Mouse (Mus musculus) spleen, adult 12 weeks (tissue): ENCODE data around the gene Napb.
"Not testable (repeated sequence)": the region's sequence is repeated elsewhere in the genome, so short reads cannot be mapped to it uniquely, and the experiment has no call there.

Experiments used
- DNase-seq: peaks from one replicate; pipeline ENCODE4 v3.0.0; 2022; ENCODE audit warnings: low spot score

Napb gene

GRCm38 (mm10) chr2:148732327-148733000 lies at the start of gene Napb:
Napb (minus strand) TSS chr2:148732467.
- peak; percentile 13 for DNase-seq

GRCm38 (mm10) chr2:148781709-148782108 lies 49.4 kb upstream of the Napb start, which contains the start of gene 8030411F24Rik:
8030411F24Rik (plus strand) TSS chr2:148782009.
- no peak for DNase-seq

- DNase-seq, result not testable (repeated sequence)
These were observed 39.1 kb upstream of the Napb start, which contains the start of gene Cst11 for GRCm38 (mm10) chr2:148771397-148771796. Cst11 (minus strand) TSS chr2:148771497.

- DNase-seq, result peak; percentile 19
These were observed 31.6 kb upstream of the Napb start for GRCm38 (mm10) chr2:148763648-148764388.

GRCm38 (mm10) chr2:148754310-148754846 lies 22.1 kb upstream of the Napb start:
- no peak for DNase-seq

DNA sequence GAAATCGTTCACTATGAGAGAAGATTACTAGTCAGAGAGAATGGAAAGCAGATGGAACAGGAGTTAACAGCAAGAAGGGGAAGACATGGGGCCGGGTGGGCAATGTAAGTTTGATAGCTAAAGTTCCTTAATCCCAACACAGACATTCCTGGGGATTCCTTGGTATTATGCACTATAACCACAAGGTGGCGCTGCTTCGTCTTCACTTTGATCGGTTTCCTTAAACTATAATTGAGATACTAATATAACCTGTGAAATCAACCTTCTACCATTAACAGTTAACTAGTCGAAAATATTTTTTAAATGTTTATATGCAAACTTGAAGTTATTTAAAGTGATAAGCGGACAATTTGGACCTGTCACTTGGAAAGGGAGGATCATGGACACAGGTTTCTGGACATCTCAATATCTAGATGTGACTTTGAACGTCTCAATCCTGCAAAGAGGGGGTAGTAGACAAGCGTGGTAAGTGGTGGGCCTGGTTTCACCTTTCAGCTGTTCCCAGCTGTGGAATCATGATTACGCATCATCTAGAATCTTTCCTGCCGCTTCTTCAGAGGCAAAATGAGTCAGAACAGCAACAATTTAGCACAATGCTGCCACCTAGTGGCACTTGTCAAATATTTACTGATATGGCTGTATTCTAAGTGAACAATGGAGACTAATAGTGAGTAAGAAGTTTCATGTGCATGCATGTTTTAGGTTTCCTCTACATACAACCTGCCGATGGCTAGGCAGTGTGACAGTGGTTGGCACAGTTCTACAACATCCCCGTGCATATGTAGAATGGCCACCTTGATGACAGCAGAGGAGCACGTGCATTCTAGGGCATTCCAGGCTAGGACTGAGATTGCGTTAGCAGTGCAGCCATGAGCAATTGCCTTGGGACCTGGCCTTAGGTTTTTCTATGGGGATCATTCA lies 19.9 kb upstream of the Napb start:
- peak; percentile 36 for DNase-seq

GRCm38 (mm10) chr2:148750058-148750457 lies 17.8 kb upstream of the Napb start, which contains the start of gene Cstl1:
Cstl1 (plus strand) TSS chr2:148750358.
- no peak for DNase-seq

DNA sequence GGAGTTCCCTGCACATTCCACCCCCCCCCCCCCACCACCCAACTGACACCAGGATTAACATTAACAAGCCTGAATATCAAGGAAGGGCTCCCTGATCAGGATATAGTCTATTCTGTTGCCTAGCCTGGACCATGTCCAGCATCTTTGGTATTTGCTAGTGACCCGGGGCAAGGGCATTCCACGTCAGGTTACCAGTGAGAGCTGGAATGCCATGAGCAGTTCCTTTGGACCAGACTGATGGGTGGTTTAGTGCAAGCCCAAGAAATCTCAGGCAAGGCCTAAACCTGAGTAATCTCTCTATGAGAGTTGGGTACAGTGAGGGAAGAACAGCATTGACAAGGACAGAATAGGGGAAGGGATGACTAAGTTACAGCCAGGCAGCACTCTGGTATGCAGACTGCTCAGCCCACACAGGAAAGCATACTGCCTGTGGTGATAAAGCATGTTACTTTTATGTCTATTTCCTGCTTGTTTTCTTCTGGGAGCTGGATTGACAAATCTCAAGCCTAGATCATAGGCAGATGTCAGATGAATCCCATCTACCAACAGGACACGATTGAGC lies 11.7 kb upstream of the Napb start:
- no peak for DNase-seq

GRCm38 (mm10) chr2:148743001-148743400 lies 10.7 kb upstream of the Napb start:
- no peak for DNase-seq

DNA sequence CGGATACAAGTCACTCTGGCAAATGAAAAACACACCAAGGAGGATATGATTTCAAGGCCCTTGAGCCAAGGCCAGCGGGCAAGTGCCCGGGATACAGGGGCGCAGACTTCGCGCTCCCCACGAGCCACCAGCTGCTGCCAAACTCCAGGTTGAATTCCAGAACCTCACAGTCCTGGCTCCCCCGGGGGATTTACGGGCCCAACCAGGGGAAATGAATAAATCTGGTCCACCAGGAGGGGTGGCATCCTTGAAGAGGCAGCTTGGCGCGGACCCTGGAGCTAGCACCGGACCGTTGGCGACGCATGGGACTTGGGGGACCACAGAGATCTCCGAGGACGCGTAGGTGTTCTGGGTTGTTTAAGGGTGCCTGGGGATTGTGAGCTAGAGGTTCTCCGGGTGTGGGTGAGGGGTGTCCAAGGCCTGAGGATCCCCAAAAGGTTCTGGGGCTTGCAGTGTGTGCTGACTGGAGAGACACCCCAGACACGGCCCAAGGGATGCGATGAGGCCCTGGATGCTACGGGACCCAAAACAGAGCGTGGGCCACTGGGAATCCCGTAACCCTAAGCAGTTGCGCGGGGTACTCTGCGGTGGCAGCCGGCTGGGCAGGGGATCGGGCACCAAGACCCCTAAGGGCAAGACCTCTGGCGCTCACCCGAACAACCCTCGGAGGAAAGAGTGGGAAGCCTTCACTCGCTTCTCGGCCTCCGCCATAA lies 497 bp downstream of the Napb start:
- DNase-seq, result no peak

DNA sequence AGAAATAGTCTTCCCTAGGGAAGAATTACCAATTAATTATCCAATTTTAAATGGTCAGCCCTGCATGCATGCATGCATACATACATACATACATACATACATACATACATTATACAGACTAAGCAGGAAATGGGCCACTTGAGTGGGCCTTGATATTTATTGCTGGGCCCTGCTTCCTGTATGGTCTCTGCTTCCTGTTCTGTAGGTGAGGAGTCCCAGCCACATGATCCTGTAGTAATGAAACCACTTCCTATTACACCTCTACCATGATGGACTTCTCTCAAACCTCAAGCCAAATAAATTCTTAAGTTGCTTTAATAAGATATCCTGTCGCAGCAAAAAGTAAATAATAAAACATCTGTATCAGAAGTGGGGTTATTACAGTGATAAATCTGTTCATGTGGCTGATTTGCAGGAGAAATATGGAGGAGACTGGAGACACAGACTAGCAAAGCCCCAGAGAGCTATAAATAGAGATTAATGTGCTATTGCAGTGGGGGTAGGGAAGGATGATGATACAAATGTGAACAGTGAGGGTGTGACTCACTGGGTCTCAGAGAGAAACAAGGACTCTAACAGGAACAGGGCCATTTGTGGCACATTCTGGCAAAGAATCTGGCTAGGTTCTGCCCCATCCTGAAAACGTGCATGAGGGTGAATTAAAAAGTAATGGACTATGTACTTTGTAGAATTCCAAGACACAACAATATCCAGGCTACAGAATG lies 12.8 kb downstream of the Napb start:
- no peak for DNase-seq

- no peak for DNase-seq
These were observed 15.2 kb downstream of the Napb start for GRCm38 (mm10) chr2:148717072-148717471.

- no peak for DNase-seq
These were observed 19.9 kb downstream of the Napb start for GRCm38 (mm10) chr2:148712326-148712725.

DNA sequence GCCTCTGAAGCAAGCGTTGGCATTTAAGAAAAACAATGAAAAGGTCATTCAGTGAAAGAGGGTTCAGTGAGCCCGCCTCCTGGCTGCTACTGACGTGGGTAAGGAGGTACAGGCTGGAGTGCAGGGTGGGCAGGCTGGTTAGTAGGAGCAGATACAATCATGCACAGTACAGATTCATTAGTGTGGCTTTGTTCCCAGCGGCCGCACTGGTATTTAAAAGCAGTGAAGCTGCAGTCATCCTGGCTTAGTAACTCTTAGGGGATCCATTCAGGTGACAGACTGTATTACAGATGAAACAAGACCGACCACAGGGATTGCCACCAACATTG lies 25.1 kb downstream of the Napb start:
- no peak for DNase-seq

GRCm38 (mm10) chr2:148706409-148707201 lies 25.7 kb downstream of the Napb start:
- no peak for DNase-seq

DNA sequence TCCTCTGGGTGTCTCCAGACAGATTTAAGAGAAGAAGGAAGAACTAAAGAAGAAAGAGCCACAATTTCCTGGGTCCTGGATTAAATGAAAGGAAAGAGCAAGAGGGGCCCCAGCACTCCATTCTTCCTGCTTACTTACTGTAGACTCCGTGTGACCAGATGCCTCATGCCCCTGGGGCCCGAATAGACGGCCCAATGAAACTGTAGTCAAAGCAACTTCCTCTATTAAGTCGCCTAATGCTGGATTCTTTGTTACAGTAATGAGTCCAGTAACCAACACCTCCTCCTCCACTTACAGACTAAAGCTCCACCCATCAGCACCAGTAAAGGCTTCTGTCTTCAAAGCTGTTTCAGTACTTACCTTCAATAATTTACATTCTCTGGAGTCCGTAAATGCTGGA lies 33.7 kb downstream of the Napb start:
- DNase-seq, result no peak

- DNase-seq, result no peak
These were observed 41.5 kb downstream of the Napb start for GRCm38 (mm10) chr2:148690781-148691180.

DNA sequence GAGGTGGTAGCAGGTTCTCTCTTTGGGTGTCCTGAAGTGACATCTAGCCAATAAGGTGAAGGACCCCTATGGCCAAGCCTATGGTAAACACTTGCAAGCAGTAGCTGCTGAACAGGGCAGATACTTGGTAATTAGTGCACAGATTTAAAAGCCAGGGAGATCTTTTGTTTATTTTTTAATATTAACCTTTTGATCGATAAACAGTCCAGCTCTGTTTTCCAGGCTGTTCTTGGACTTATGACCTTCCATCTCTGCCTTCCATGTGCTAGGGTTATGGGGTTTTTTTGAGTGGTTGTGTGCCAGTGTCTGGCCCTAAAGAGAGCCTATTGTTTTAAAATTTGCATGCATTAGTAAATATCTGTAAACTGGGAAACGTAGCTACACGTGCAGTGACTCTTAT lies 42.0 kb downstream of the Napb start:
- DNase-seq, result no peak

DNA sequence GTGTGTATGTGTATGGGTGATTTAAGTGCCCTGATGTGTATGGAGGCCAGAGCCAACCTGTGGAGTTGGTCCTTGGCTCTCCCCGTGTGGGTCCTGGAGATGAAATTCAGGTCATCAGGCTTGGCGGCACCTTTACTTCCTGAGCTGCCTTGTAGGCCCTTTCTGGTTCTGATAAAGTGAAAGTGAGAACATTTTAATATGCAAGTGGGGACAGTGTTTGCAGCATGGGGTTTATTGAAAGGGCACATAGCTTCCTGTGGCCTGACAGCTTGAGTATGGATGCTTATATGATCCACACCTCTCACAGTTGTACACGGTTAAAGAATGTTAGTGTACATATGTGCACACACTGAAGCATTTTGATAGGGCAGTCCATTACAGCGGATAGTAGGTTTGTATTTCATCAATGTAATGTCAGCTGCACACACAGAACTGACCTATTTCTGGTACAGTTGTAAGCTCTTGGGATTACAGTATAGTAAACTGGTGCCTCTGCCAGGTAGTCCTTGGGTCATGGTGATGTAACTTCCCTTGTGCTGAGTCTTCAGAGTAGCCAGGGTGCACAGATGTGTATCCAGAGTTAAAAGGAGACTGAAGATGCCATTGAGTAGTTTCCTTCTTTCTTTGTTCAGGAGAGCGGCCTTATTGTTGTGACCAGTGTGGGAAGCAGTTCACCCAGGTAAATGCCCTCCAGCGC lies 42.7 kb downstream of the Napb start:
- no peak for DNase-seq
